Mouse (Mus musculus) liver, adult 2 months (tissue): ENCODE data around the gene Calr3.

Experiments
- CTCF ChIP-seq: fragments of 200-500 bp; IDR thresholded peaks from 2 replicates; pipeline ENCODE4 v1.5.1; 2011; ENCODE audit warnings: low read depth, low read length, control low read depth
- POLR2A ChIP-seq: fragments of 200-500 bp; IDR thresholded peaks from 2 replicates; pipeline ENCODE4 v1.6.1; 2011; ENCODE audit warnings: low read length, control low read depth; ENCODE audit not compliant: insufficient read depth; ENCODE audit errors: extremely low read depth

- no peak for TF ChIP-seq POLR2A
- TF ChIP-seq CTCF = no peak
Measured at GRCm38 (mm10) chr8:72464211-72464610, 20.5 kb upstream of the Calr3 start.
